Mouse (Mus musculus) embryonic facial prominence, embryonic 15.5 days (tissue): ENCODE results near the gene Tcp11. TPM values are rescaled to one million over a fixed set of nuclear protein-coding genes. Genes with fewer than 3 reads are reported as not detected.

Source experiments
- ATAC-seq: fragments of 200-750 bp; cut with Nextera tagmentation; 2 replicates; pipeline ENCODE4 v1.8.0; 2017; ENCODE audit warnings: low read depth, moderate TSS enrichment; ENCODE audit not compliant: insufficient number of reproducible peaks, low FRiP score, low TSS enrichment
- H3K27ac ChIP-seq: fragments of 300-500 bp; sonication (generic); replicated peaks from 2 replicates; pipeline ENCODE4 v1.5.1; 2015; ENCODE audit warnings: mild to moderate bottlenecking, inconsistent platforms
- H3K27me3 ChIP-seq: fragments of 300-500 bp; sonication (generic); 2 replicates; pipeline ENCODE4 v1.6.1; 2015; ENCODE audit warnings: inconsistent platforms
- H3K36me3 ChIP-seq: fragments of 300-500 bp; sonication (generic); 2 replicates; pipeline ENCODE4 v1.6.1; 2015; ENCODE audit warnings: mild to moderate bottlenecking, inconsistent platforms
- H3K4me1 ChIP-seq: fragments of 300-500 bp; sonication (generic); 2 replicates; pipeline ENCODE4 v1.6.1; 2015; ENCODE audit warnings: inconsistent platforms
- H3K4me2 ChIP-seq: fragments of 300-500 bp; sonication (generic); replicated peaks from 2 replicates; pipeline ENCODE4 v1.6.1; 2015; ENCODE audit warnings: mild to moderate bottlenecking, inconsistent platforms
- H3K4me3 ChIP-seq: fragments of 300-500 bp; sonication (generic); replicated peaks from 2 replicates; pipeline ENCODE4 v1.5.1; 2015; ENCODE audit warnings: mild to moderate bottlenecking, inconsistent platforms
- H3K9ac ChIP-seq: fragments of 300-500 bp; sonication (generic); 2 replicates; pipeline ENCODE4 v1.6.1; 2015; ENCODE audit warnings: inconsistent platforms
- H3K9me3 ChIP-seq: fragments of 300-500 bp; sonication (generic); replicated peaks from 2 replicates; pipeline ENCODE4 v1.6.1; 2016; ENCODE audit warnings: inconsistent platforms
- WGBS: fragments of 180-500 bp; shearing (Covaris S2); methylation state at CpG from one replicate; pipeline ENCODE4 v1.1.7; 2015; 5-methylcytosine and 5-hydroxymethylcytosine counted together
- polyA plus RNA-seq: library from polyadenylated mRNA; unstranded; fragments of >200 nt; fragmentation: Nextera tagmentation; extraction: Ambion mirVana; gene quantifications from 2 replicates; pipeline ENCODE4 v1.2.1, GENCODE M21; 2015

The Tcp11 gene
- polyA plus RNA-seq, 1 experiment from 2014 or later: 9.0 TPM

DNA sequence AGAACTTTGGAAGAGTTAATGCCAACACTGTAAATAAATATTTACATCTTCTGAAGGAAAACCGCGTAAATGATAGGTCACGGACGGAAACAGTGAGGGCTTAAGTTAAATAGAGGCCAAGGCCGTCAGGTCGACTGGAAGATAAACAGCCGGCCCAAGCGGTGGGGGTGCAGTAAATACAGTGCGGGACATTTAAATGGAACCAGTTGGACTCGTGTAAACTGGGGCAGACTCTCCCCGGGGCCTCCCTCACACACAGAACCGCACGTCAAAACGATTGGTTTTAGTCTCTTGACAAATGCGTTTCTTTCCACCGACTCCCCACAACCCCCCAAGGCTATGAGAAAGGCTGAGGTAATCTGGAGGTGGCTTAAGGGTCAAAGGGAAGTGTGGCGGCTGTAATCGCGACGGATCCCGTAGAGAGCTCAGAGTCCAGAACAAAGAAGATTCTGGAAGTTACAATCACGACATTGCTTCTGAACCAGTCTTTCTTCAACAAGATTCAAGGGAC is 4.0 kb upstream of the Tcp11 start:
- Histone ChIP-seq H3K27ac (0 out of 2 replicates have a peak overlapping the region, but pooled peaks have one; percentile 17), H3K9ac (no peak overlapping the region), H3K36me3 (no peaks in the 10 kb centered on the region), H3K4me1 (peaks cover 24% of the 10 kb centered on the region), H3K4me3 (no peak overlapping the region), H3K4me2 (0 out of 2 replicates have a peak overlapping the region, but pooled peaks have one; percentile 45), H3K9me3 (no peaks in the 10 kb centered on the region), H3K27me3 (no peaks in the 10 kb centered on the region)
- 18% methylated on average over 22 of the region's 22 CpGs for WGBS
- no peak for ATAC-seq

DNA sequence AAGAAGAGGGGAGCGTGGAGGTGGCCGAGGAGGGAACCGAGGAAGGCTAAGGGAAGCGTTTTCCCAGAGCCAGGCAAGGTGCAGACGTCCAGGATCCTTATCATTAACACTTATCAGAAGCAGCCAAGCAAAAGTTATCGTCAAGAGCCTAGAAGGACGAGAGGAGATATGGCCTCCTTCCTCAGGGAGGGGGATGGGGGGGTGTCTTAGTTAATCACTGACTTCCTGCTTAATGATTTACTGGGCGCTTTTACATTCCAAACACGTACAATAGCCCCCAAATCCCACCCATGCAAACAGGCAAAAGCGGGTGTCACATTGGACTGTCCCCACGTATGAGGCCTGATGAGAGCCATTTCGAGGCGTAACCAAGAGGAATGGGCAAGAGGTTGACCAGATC is 2.4 kb upstream of the Tcp11 start:
- Histone ChIP-seq H3K4me1 (peaks cover 27% of the 10 kb centered on the region), H3K27ac (no peak overlapping the region), H3K9ac (no peak overlapping the region), H3K9me3 (no peaks in the 10 kb centered on the region), H3K27me3 (no peaks in the 10 kb centered on the region), H3K4me3 (no peak overlapping the region), H3K4me2 (no peak overlapping the region), H3K36me3 (no peaks in the 10 kb centered on the region)
- WGBS: 70% methylated on average over 13 of the region's 13 CpGs
- no peak for ATAC-seq

DNA sequence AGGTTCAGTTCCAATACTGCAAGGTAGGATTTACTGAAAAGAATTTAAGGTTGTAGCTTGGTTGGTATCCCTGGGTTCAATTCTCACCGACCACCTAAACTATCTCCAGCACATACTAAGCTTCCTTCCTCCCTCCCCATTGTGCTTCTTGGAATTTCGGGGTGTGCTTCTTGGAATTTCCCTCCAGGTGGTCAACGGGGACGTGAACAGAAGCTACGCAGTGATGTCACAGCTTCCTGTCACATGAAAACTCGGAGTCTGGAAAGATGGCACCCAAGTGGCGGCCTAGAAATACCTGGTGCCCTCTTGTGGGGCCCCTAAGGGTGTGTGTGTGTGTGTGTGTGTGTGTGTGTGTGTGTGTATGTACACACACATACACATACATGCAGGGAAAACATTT is 1.4 kb upstream of the Tcp11 start:
- no peaks in the 10 kb centered on the region for H3K36me3 ChIP-seq
- H3K4me2 ChIP-seq: no peak overlapping the region
- H3K9ac ChIP-seq: no peak overlapping the region
- no peak overlapping the region for H3K4me3 ChIP-seq
- H3K9me3 ChIP-seq: no peaks in the 10 kb centered on the region
- ATAC-seq: no peak
- peaks cover 24% of the 10 kb centered on the region for H3K4me1 ChIP-seq
- H3K27me3 ChIP-seq: no peaks in the 10 kb centered on the region
- H3K27ac ChIP-seq: no peak overlapping the region
- 86% methylated on average over 7 of the region's 7 CpGs for WGBS

DNA sequence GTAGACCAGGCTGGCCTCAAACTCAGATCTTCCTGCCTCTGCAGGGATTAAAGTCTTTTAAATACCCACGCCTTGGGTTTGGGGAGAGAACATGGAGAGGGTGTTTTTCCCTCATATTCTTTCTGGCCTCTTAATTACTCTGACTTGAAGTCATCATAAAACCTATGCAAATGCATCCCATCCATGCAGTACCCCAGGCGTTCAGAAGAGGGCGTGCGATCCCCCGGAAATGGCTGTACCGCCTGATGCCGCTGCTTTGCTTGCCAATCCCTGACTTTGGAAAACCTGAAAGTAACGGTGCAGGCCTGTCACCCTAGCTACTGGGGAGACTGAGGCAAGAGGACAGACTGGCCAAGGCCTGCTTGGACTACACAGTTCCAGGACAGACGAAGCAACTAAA is 946 bp upstream of the Tcp11 start:
- Histone ChIP-seq H3K4me2 (no peak overlapping the region), H3K9me3 (no peaks in the 10 kb centered on the region), H3K36me3 (no peaks in the 10 kb centered on the region), H3K9ac (no peak overlapping the region), H3K4me3 (no peak overlapping the region), H3K27ac (no peak overlapping the region), H3K27me3 (no peaks in the 10 kb centered on the region), H3K4me1 (peaks cover 24% of the 10 kb centered on the region)
- 48% methylated on average over 9 of the region's 9 CpGs for WGBS
- ATAC-seq: no peak

DNA sequence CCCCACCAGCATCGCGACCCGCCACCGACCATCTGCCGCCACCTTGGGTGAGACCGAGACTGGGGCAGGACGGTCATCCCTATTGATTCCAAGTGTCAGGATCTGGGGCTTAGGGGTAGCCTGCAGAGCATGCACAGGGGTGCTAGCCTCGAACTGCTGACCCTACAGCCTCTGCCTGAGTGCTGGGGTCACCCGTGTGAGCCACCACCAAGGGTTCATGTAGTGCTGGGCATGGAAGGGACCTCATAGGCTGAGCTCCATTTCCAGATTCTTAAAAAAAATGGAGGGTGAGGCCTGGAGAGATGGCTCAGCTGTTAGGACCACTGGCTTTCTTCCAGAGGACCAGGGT is 352 bp upstream of the Tcp11 start:
- no peak; the same call in 1 of the 2 replicates for ATAC-seq
- WGBS: 14% methylated on average over 9 of the region's 9 CpGs

DNA sequence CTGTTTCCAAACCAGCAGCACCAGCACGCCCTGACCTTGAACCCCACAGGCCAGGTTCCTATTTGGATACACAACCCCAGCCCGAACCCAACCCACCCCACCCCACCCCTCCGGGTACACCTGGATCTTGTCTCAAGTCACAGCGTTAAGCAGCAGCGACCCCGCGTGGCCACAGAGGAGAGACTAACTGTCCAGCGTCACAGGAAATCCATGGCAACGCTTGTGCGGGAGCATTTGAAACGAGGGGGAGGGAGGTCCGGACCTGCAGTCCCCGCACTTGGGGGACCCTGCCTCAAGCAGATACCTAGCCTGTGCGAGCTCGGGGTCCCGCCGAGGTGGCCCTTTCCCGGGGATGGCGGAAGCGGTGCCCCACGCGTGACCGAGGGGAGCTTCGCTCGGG is 821 bp downstream of the Tcp11 start:
- H3K4me3 ChIP-seq: peak overlapping the region; percentile 52
- no peaks in the 10 kb centered on the region for H3K9me3 ChIP-seq
- peak; percentile 39; the same call in 1 of the 2 replicates for ATAC-seq
- H3K4me2 ChIP-seq: peak overlapping the region; percentile 96
- no peak overlapping the region for H3K27ac ChIP-seq
- no peaks in the 10 kb centered on the region for H3K27me3 ChIP-seq
- H3K9ac ChIP-seq: peak overlapping the region; percentile 35
- WGBS: under 1% methylated on average over 25 of the region's 25 CpGs
- H3K36me3 ChIP-seq: no peaks in the 10 kb centered on the region
- peaks cover 16% of the 10 kb centered on the region; the same call in 1 of the 2 replicates for H3K4me1 ChIP-seq

More for the DNA sequence above, 352 bp upstream of the Tcp11 start:
- Histone ChIP-seq H3K4me1 (peaks cover 24% of the 10 kb centered on the region), H3K4me3 (peak overlapping the region; percentile 52), H3K4me2 (peak overlapping the region; percentile 96), H3K9ac (no peak overlapping the region), H3K36me3 (no peaks in the 10 kb centered on the region), H3K9me3 (no peaks in the 10 kb centered on the region), H3K27me3 (no peaks in the 10 kb centered on the region), H3K27ac (no peak overlapping the region)

DNA sequence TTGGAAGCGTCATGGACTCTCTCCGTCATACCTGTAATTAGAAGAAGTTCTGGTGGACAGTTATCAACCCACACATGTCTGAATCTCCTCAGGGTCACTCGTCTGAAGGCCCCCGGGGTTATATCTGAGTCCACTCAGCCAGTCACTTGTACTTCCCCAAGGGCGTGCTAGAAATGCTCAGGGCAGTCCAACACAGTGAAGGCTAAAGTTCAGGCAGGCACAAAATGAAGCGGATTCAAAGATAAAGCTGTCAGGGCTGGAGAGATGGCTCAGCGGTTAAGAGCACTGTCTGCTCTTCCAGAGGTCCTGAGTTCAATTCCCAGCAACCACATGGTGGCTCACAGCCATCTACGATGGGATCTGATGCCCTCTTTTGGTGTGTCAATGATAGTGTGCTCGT is 2.4 kb downstream of the Tcp11 start:
- Histone ChIP-seq H3K9me3 (no peaks in the 10 kb centered on the region), H3K4me2 (no peak overlapping the region), H3K27ac (no peak overlapping the region), H3K27me3 (no peaks in the 10 kb centered on the region), H3K4me1 (peaks cover 14% of the 10 kb centered on the region; the same call in 1 of the 2 replicates), H3K9ac (no peak overlapping the region), H3K4me3 (no peak overlapping the region), H3K36me3 (no peaks in the 10 kb centered on the region)
- ATAC-seq: no peak
- 87% methylated on average over 9 of the region's 9 CpGs for WGBS

DNA sequence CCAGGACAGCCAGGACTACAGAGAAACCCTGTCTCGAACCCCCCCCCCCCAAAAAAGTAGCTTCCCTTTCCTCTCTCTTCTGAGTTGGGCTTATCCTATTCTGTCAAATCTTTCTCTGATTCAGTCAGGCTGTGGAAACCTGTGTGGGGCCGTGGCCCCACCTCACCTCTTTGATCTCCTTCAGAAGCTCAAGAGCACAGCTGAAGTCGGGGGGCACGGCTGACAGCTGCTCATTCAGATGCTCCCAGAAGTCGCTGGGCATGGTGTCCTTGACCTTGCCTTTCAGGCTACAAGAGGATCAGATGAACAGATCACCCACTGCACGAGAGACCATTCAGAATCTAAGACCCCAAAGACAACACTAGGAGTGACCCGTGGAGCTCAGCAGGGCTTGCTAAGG is 6.0 kb downstream of the Tcp11 start:
- H3K27me3 ChIP-seq: no peaks in the 10 kb centered on the region
- ATAC-seq: no peak
- no peak overlapping the region for H3K4me3 ChIP-seq
- 0 out of 2 replicates have a peak, but pooled peaks cover 4% of the 10 kb centered on the region for H3K4me1 ChIP-seq
- H3K9ac ChIP-seq: no peak overlapping the region
- no peaks in the 10 kb centered on the region for H3K36me3 ChIP-seq
- H3K27ac ChIP-seq: no peak overlapping the region
- WGBS: 65% methylated on average over 7 of the region's 7 CpGs
- no peaks in the 10 kb centered on the region for H3K9me3 ChIP-seq
- H3K4me2 ChIP-seq: no peak overlapping the region

DNA sequence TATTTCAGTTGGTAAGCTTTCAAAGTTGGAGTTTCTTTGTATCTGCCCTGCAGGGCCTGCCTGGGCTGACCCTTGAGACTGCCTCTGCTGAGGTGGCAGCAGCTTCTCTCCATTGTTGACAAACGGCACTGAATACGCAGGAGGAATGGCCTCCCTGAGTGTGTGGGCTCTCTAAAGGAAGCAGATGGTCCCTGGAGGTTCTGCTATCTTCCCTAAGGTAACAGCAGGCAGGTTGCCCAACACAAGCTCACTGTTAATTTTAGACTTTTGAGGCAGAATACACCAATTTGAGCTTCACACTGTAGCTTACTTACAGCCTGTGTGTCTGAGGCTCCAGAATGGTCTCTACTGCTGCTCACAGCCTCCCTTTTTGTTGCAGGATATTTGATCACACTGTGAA is 7.7 kb downstream of the Tcp11 start:
- Histone ChIP-seq H3K4me3 (no peak overlapping the region), H3K9me3 (no peaks in the 10 kb centered on the region), H3K36me3 (no peaks in the 10 kb centered on the region), H3K9ac (no peak overlapping the region), H3K27ac (no peak overlapping the region), H3K27me3 (no peaks in the 10 kb centered on the region), H3K4me2 (no peak overlapping the region), H3K4me1 (no peaks in the 10 kb centered on the region)
- WGBS: 77% methylated on average over 2 of the region's 2 CpGs
- no peak for ATAC-seq

DNA sequence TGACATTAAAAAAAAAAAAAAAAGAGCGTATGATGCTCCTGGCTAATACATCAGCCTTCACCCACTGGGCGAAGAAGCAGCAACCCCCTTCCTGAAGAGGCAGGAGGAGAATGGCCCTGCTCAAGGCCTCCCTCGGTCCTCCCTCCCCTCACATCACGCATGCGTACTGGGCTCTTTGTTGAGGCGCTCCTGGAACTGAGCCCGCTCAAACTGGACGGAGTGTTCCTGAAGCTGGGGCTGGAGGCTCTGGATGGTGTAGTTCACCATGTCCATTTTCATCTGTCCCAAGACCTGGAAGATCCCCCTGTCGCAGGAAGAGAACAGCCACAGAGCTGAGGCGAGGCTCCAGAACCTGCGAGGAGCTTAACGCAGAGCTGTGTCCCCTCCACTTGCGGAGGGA is 10.2 kb downstream of the Tcp11 start:
- H3K4me1 ChIP-seq: peaks cover 12% of the 10 kb centered on the region
- no peak overlapping the region for H3K4me3 ChIP-seq
- H3K4me2 ChIP-seq: no peak overlapping the region
- H3K27ac ChIP-seq: no peak overlapping the region
- 86% methylated on average over 13 of the region's 13 CpGs for WGBS
- no peaks in the 10 kb centered on the region for H3K9me3 ChIP-seq
- H3K36me3 ChIP-seq: no peaks in the 10 kb centered on the region
- no peak overlapping the region for H3K9ac ChIP-seq
- no peak for ATAC-seq
- H3K27me3 ChIP-seq: no peaks in the 10 kb centered on the region

DNA sequence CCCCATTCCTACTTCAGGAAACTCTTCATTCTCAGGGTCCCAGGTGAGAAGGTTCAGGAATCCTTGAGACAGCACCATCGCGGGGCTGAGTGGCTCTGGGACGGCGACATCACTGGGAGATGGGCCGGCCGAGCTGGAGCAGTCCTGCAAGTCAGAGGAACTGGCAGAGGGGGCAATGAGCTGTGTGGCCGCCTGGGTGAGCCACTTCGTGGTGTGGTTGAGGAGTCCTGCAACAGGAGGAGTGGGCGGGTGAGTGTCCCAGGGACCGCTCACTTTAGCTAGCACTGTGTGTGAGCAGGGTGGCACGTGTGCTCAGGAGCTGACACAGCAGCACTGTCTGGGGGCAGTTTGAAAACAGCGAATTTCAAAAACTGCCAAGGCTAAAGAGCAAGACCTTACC is 11.0 kb downstream of the Tcp11 start:
- H3K4me1 ChIP-seq: peaks cover 12% of the 10 kb centered on the region
- H3K36me3 ChIP-seq: no peaks in the 10 kb centered on the region
- no peak overlapping the region for H3K27ac ChIP-seq
- no peak overlapping the region for H3K4me2 ChIP-seq
- no peaks in the 10 kb centered on the region for H3K9me3 ChIP-seq
- no peak overlapping the region for H3K4me3 ChIP-seq
- ATAC-seq: no peak
- H3K27me3 ChIP-seq: no peaks in the 10 kb centered on the region
- H3K9ac ChIP-seq: no peak overlapping the region
- WGBS: 21% methylated on average over 12 of the region's 12 CpGs

DNA sequence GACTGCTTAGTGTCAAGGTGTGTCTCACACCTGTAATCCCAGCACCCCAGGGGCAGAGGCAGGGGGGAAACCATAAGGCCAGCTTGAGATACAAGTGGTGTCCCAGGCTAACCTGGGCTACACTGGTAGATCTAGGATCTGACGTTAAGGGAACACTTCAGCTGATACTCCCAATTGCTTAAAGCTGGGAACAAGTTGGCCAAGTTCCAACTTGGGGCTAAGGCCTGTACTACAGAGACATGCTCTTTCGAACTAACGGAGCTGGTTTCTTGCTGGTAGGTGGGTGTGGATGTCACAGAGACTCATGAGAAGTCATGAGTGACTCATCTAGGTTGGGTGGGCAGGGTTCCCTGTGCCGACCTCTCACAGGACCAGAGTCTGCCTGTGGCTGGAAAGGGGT is 13.1 kb downstream of the Tcp11 start:
- no peak overlapping the region for H3K9ac ChIP-seq
- H3K4me1 ChIP-seq: peaks cover 26% of the 10 kb centered on the region
- no peak overlapping the region for H3K4me2 ChIP-seq
- 49% methylated on average over 4 of the region's 4 CpGs for WGBS
- no peak overlapping the region for H3K27ac ChIP-seq
- no peaks in the 10 kb centered on the region for H3K27me3 ChIP-seq
- 0 out of 2 replicates have a peak, but pooled peaks have one; percentile 11 for ATAC-seq
- H3K9me3 ChIP-seq: no peaks in the 10 kb centered on the region
- no peak overlapping the region for H3K4me3 ChIP-seq
- H3K36me3 ChIP-seq: no peaks in the 10 kb centered on the region
